Mouse (Mus musculus) erythroblast, embryonic 14.5 days (primary cell): Measurements from ENCODE around the gene Trpc4ap. TPM values are rescaled to one million over a fixed set of nuclear protein-coding genes. Genes with fewer than 3 reads are reported as not detected.

Experiments
- H3K27me3 ChIP-seq: 2 replicates; pipeline ENCODE4 v1.6.1; 2012; ENCODE audit warnings: inconsistent platforms; ENCODE audit not compliant: control insufficient read depth
- H3K36me3 ChIP-seq: 2 replicates; pipeline ENCODE4 v1.6.1; 2012; ENCODE audit warnings: mild to moderate bottlenecking, inconsistent platforms; ENCODE audit not compliant: control insufficient read depth
- H3K4me1 ChIP-seq: 2 replicates; pipeline ENCODE4 v1.6.1; 2012; ENCODE audit warnings: inconsistent platforms; ENCODE audit not compliant: control insufficient read depth
- H3K4me3 ChIP-seq: replicated peaks from 2 replicates; pipeline ENCODE3; 2012; ENCODE audit warnings: moderate library complexity, mild to moderate bottlenecking, inconsistent platforms
- H3K9me3 ChIP-seq: 2 replicates; pipeline ENCODE4 v1.6.1; 2012; ENCODE audit warnings: low read length, inconsistent platforms, mixed read lengths; ENCODE audit not compliant: control insufficient read depth
- GATA1 ChIP-seq: IDR thresholded peaks from 2 replicates; pipeline ENCODE4 v1.6.1; 2012; ENCODE audit warnings: low read length, inconsistent platforms, mixed read lengths
- TAL1 ChIP-seq: IDR thresholded peaks from 3 replicates; pipeline ENCODE4 v1.6.1; 2012; ENCODE audit warnings: low read length, inconsistent platforms, mixed read lengths
- polyA plus RNA-seq: library from polyadenylated mRNA; stranded (reverse); fragments of >175 nt; gene quantifications from 2 replicates; pipeline ENCODE4 v1.2.3, GENCODE M21; 2012

The Trpc4ap gene
- polyA plus RNA-seq, 1 experiment = 9.2 TPM

DNA sequence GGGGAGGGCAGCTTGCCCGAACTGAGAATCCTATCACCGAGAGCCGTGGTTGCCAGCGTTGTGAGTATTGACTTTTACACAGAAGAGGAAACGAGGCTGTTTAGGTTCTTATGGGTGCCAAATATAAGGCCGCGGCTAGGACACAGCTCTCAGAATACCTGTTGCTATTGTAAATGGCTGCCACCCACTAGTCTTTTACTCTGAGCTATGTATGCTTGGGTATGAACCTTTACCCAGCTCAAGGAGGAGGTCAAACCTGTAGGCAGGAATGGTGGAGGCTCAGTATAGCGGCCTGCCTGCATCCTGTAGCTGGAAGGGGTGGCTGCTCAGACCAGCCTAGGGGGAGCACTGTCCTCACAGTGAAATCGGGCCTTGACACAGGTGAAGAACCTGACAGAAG, 64.1 kb downstream of the Trpc4ap start:
- TF ChIP-seq GATA1 (no peak), TAL1 (no peak)
- peaks cover 53% of the 10 kb centered on the region for H3K4me1 ChIP-seq
- peaks cover 56% of the 10 kb centered on the region for H3K36me3 ChIP-seq
- peaks cover 2% of the 10 kb centered on the region; the same call in 1 of the 2 replicates for H3K9me3 ChIP-seq
- H3K4me3 ChIP-seq = no peak overlapping the region
- H3K27me3 ChIP-seq = peaks cover 60% of the 10 kb centered on the region

DNA sequence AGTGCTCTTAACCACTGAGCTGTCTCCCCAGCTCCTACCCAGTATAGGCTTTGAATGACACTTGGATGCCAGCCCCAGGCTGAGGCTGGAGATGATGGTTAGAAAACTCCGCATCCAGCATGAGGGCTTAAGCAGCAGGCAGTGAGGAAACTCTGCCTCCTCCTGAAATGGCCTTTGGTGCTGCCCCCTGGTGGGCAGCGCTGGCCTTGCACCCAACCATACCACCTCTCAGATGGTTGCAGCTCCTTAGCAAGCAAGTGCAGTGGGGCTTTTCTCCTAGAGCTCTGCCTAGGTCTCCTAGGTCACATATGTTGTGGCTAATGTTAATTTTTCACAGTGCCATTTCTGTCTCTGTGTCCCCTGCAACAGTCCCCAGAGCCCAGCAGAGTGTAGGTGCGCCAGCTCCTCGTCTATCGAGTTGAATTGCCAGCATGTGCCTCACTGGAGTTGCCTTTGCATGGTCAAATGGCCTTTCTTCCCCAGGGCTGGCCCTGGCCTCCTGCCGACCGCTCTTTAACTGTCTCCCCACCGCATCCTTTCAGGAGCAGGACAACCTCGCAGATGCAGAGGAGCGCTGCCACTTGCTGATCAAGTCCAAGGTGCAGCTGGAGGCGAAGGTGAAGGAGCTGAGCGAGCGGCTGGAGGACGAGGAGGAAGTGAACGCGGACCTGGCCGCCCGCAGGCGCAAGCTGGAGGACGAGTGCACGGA, 65.0 kb downstream of the Trpc4ap start:
- TF ChIP-seq GATA1 = no peak
- peaks cover 55% of the 10 kb centered on the region for H3K36me3 ChIP-seq
- peaks cover 63% of the 10 kb centered on the region for H3K4me1 ChIP-seq
- H3K27me3 ChIP-seq = peaks cover 58% of the 10 kb centered on the region
- H3K9me3 ChIP-seq = peaks cover 2% of the 10 kb centered on the region; the same call in 1 of the 2 replicates
- no peak overlapping the region for H3K4me3 ChIP-seq

DNA sequence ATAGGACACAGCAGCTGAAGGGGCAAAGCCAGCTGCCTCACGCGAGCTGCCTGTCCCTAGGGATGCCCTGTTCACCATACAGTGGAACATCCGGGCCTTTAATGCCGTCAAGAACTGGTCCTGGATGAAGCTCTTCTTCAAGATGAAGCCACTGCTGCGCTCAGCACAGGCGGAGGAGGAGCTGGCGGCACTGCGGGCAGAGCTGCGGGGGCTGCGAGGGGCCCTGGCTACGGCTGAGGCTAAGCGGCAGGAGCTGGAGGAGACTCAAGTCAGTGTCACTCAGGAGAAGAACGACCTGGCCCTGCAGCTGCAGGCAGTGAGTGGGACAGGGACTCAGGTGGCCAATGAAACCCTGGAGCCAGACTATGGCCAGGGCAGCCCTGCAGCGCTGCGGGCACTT, 65.9 kb downstream of the Trpc4ap start:
- H3K9me3 ChIP-seq = peaks cover 2% of the 10 kb centered on the region; the same call in 1 of the 2 replicates
- no peak overlapping the region for H3K4me3 ChIP-seq
- peaks cover 52% of the 10 kb centered on the region for H3K36me3 ChIP-seq
- H3K4me1 ChIP-seq = peaks cover 69% of the 10 kb centered on the region
- TF ChIP-seq TAL1 = no peak
- no peak for TF ChIP-seq GATA1
- peaks cover 53% of the 10 kb centered on the region for H3K27me3 ChIP-seq

DNA sequence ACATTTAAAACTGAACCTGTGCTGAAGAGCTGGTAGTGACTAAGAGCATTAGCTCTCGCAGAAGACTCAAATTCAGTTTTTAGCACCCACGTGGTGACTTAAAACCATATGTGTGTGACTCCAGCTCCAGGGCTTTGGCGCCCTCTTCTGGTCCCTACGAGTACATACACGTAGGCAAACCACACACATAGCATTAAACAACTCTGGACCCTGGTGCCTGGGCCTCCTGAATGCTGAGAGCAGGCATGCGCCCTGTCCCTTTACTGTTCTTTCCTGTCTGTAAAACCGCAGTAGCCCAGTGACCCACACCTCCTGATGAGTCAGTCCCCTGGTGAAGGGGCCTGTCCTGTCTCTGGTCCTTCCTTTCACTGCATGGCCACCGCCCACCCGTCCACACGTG, 67.5 kb downstream of the Trpc4ap start:
- H3K4me3 ChIP-seq = no peak overlapping the region
- H3K36me3 ChIP-seq = peaks cover 41% of the 10 kb centered on the region
- peaks cover 76% of the 10 kb centered on the region for H3K4me1 ChIP-seq
- H3K9me3 ChIP-seq = no peaks in the 10 kb centered on the region
- peaks cover 39% of the 10 kb centered on the region for H3K27me3 ChIP-seq
- no peak for TF ChIP-seq TAL1
- TF ChIP-seq GATA1 = no peak

DNA sequence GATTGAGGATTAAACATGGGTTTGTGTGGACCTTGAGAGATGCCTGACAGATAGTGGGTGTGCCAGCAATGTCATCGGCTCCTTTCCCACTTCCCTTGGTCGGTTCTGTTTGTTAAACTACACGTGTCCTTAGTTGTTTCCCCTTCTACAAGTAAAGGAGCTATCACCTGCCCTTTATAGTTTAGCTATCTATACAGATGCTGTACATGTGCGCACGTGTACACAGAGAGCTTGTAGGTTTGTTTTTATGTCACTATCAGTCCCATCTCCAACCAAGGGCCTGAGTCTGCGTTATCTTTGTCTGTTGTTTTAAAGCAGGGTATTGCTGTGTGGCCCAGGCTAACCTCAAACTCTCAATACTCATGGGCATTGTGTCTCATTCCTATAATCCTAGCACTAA, 68.2 kb downstream of the Trpc4ap start:
- Histone ChIP-seq H3K27me3 (peaks cover 31% of the 10 kb centered on the region), H3K36me3 (peaks cover 44% of the 10 kb centered on the region), H3K9me3 (no peaks in the 10 kb centered on the region), H3K4me1 (peaks cover 78% of the 10 kb centered on the region), H3K4me3 (no peak overlapping the region)
- TF ChIP-seq GATA1 (no peak), TAL1 (no peak)

DNA sequence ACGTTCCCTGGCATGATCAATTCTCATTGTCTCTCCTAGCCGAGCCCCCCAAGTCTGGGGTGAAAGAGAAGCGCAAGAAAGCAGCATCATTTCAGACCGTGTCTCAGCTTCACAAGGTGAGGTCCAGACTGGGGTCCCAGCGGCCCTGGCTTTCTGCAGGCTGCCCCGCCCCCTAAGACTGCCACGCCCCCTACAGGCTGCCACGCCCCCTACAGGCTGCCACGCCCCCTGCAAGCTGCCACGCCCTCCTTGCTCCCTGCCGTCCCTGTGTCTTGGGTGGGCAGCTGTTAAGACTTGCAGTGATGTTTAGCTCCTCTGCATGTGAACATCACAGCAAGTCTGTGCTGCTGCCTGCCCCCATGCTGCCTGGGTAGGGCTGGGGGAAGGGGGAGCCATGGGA, 69.6 kb downstream of the Trpc4ap start:
- Histone ChIP-seq H3K9me3 (no peaks in the 10 kb centered on the region), H3K4me1 (peaks cover 84% of the 10 kb centered on the region), H3K4me3 (no peak overlapping the region), H3K36me3 (peaks cover 43% of the 10 kb centered on the region), H3K27me3 (peaks cover 17% of the 10 kb centered on the region)
- TF ChIP-seq GATA1 = no peak
- no peak for TF ChIP-seq TAL1

DNA sequence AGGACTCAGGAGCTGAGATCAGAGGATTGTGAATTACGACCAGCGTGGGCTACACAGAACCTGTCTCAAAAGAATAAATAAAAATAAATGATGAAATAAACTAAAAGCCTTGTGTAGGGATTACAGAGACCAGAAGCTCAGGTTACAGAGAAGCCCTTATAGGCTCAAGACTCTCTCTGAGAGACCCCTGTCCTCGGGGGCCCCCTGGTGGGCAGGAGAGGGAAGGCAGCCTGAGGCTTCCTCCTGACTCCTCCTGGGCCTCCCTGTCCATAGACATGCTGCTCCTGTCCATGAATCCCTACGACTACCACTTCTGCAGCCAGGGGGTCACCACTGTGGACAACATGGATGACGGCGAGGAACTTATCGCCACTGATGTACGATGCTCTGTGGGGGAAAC, 72.4 kb downstream of the Trpc4ap start:
- no peaks in the 10 kb centered on the region for H3K9me3 ChIP-seq
- H3K4me1 ChIP-seq = peaks cover 96% of the 10 kb centered on the region
- no peak overlapping the region for H3K4me3 ChIP-seq
- peaks cover 2% of the 10 kb centered on the region; the same call in 1 of the 2 replicates for H3K27me3 ChIP-seq
- H3K36me3 ChIP-seq = peaks cover 43% of the 10 kb centered on the region
- no peak for TF ChIP-seq TAL1
- no peak for TF ChIP-seq GATA1

DNA sequence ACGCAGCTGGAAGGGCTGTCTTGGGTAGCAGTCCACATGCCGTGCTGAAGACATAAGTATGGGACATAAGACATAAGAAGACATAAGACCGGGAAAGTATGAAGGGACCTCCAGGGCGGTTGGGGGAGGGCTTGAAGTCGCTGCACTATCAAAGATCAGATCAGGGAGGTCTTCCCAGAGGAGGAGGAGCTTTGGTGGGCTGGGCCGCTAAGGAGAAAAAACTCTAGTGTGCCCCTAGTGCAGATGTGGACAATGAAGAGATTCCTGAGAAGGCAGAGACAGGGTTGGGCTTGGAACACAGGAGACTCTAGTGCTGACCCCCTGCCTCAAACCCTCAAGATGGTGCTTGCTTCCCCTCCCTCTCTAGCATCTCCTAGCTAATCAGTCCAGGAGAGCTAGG, 75.2 kb downstream of the Trpc4ap start:
- Histone ChIP-seq H3K4me1 (peaks cover 97% of the 10 kb centered on the region), H3K9me3 (no peaks in the 10 kb centered on the region), H3K36me3 (peaks cover 24% of the 10 kb centered on the region), H3K4me3 (peak overlapping the region; percentile 19), H3K27me3 (peaks cover 2% of the 10 kb centered on the region; the same call in 1 of the 2 replicates)
- no peak for TF ChIP-seq GATA1
- TF ChIP-seq TAL1 = no peak

DNA sequence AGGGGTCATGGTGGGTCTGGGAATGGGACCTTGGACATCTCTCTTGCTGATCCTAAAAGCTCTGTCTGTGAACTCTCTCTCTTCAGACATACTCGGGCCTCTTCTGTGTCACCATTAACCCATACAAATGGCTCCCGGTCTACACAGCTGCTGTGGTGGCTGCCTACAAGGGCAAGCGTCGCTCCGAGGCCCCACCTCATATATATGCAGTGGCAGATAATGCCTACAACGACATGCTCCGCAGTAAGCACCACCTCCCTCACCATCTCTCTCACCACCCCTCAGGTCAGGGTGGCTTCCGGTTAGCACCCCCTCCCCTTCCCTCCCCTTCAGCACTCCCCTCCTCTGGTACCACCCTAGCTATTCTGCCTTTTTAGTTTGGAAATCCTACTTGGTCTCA, 78.2 kb downstream of the Trpc4ap start:
- H3K9me3 ChIP-seq = no peaks in the 10 kb centered on the region
- TF ChIP-seq GATA1 (no peak), TAL1 (no peak)
- peak overlapping the region; percentile 78 for H3K4me3 ChIP-seq
- no peaks in the 10 kb centered on the region for H3K27me3 ChIP-seq
- peaks cover 26% of the 10 kb centered on the region for H3K36me3 ChIP-seq
- H3K4me1 ChIP-seq = peaks cover 93% of the 10 kb centered on the region

DNA sequence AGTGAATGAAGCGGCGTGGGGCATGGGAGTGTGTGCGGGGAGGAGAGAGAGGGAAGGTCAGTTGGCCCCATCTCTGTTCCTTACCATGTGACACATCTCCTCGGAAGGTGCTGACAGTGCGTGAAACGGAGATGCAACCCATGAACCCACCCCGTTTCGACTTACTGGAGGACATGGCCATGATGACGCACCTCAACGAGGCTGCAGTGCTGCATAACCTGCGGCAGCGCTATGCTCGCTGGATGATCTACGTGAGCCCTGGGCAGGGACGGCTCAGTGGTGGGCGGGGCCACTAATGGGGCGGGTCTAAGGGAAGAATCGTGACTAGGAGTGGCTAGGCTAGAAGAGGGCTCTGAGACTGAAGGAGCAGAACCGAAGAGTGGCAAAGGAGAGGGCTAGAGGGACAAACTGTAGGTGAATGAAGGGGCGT, 78.8 kb downstream of the Trpc4ap start:
- Histone ChIP-seq H3K36me3 (peaks cover 19% of the 10 kb centered on the region), H3K4me1 (peaks cover 93% of the 10 kb centered on the region), H3K4me3 (peak overlapping the region; percentile 78), H3K27me3 (no peaks in the 10 kb centered on the region), H3K9me3 (no peaks in the 10 kb centered on the region)
- TF ChIP-seq GATA1 (no peak), TAL1 (no peak)
